Mouse (Mus musculus): ENCODE measurements around the gene Tacc3. TPM values are rescaled to one million over a fixed set of nuclear protein-coding genes. Genes with fewer than 3 reads are reported as not detected.

Gene Tacc3
- polyA plus RNA-seq, 1 experiment from 2014 or later, result 171 TPM

DNA sequence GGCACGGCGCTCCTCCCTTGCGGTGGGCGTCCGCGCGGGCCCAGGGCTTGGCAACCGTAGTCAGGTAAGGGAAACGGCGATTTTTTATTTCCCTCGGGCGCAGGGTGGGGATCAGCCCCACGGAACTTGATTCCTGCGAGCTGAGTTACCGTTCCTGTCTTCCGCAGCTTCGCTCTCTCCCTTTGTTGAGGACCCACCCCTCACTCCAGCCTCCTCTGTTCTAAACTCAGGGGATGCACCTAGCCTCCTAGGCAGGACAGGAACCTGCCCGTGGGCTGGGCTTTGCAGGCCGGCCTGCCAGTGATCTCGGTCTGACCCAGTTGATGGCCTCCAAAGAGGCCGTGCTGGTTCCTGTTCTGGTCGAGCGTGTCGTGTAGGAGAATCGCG lies 729 bp downstream of the Tacc3 start:
- peaks cover 15% of the 10 kb centered on the region for H3K36me3 ChIP-seq (ENCODE audit: control insufficient read depth, insufficient read depth, low read length)
- under 1% methylated on average over 26 of the region's 26 CpGs for WGBS (ENCODE audit: insufficient replicate concordance)

GRCm38 (mm10) chr5:33668223-33668622 lies 10.3 kb downstream of the Tacc3 start:
- H3K4me1 ChIP-seq (ENCODE audit: control insufficient read depth, insufficient read depth, low read length), result no peaks in the 10 kb centered on the region

More for the DNA sequence above, 729 bp downstream of the Tacc3 start:
- Histone ChIP-seq H3K4me1 (ENCODE audit: control insufficient read depth, insufficient read depth, low read length) (peaks cover 18% of the 10 kb centered on the region), H3K4me2 (peak overlapping the region; percentile 67), H3K4me3 (ENCODE audit: low read depth, low read length) (peak overlapping the region; percentile 54), H3K9me3 (replicated peaks; ENCODE audit: control insufficient read depth, low read length) (no peaks in the 10 kb centered on the region), H3K9ac (ENCODE audit: low read depth, low read length) (peak overlapping the region; percentile 75), H3K27ac (ENCODE audit: low read depth, low read length) (peak overlapping the region; percentile 95), H3K27me3 (ENCODE audit: control insufficient read depth, insufficient read depth, low read length) (no peaks in the 10 kb centered on the region)
- ATAC-seq (replicated peaks; ENCODE audit: insufficient number of reproducible peaks, low FRiP score, low TSS enrichment), result no peak; the same call in 1 of the 2 replicates

DNA sequence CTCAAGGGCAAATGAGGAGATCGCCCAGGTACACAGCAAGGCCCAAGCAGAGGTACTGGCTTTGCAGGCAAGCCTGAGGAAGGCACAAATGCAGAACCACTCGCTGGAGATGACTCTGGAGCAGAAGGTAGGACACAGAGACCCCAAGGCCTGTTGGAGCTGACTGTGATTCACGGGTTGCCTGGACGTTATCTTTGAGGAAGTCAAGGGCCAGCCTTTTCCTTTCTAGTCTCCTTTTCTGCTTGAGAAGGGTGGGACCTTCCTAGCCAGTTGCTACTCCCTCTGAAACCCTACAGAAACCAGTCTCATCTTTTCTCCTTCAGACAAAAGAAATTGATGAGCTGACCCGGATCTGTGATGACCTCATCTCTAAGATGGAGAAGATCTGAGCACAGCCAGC lies 13.7 kb downstream of the Tacc3 start:
- Histone ChIP-seq H3K9ac (ENCODE audit: low read depth, low read length) (no peak overlapping the region), H3K27ac (ENCODE audit: low read depth, low read length) (no peak overlapping the region)
- WGBS (ENCODE audit: insufficient replicate concordance), result 54% methylated on average over 5 of the region's 5 CpGs

More at GRCm38 (mm10) chr5:33668223-33668622, 10.3 kb downstream of the Tacc3 start:
- Histone ChIP-seq H3K9ac (ENCODE audit: low read depth, low read length) (no peak overlapping the region), H3K4me2 (no peak overlapping the region), H3K27ac (ENCODE audit: low read depth, low read length) (no peak overlapping the region), H3K4me3 (ENCODE audit: low read depth, low read length) (no peak overlapping the region), H3K27me3 (ENCODE audit: control insufficient read depth, insufficient read depth, low read length) (no peaks in the 10 kb centered on the region), H3K36me3 (ENCODE audit: control insufficient read depth, insufficient read depth, low read length) (peaks cover 30% of the 10 kb centered on the region), H3K9me3 (replicated peaks; ENCODE audit: control insufficient read depth, low read length) (no peaks in the 10 kb centered on the region)
- ATAC-seq (replicated peaks; ENCODE audit: insufficient number of reproducible peaks, low FRiP score, low TSS enrichment), result no peak

GRCm38 (mm10) chr5:33674439-33674838 lies 16.5 kb downstream of the Tacc3 start:
- peak overlapping the region; percentile 8; the same call in 1 of the 2 replicates for H3K9ac ChIP-seq (ENCODE audit: low read depth, low read length)
- WGBS (ENCODE audit: insufficient replicate concordance), result 74% methylated on average over 3 of the region's 3 CpGs
- H3K27ac ChIP-seq (ENCODE audit: low read depth, low read length), result no peak overlapping the region
- no peak for ATAC-seq (replicated peaks; ENCODE audit: insufficient number of reproducible peaks, low FRiP score, low TSS enrichment)
- peaks cover 13% of the 10 kb centered on the region for H3K36me3 ChIP-seq (ENCODE audit: control insufficient read depth, insufficient read depth, low read length)
- 0 out of 2 replicates have a peak, but pooled peaks cover 4% of the 10 kb centered on the region for H3K4me1 ChIP-seq (ENCODE audit: control insufficient read depth, insufficient read depth, low read length)
- H3K9me3 ChIP-seq (replicated peaks; ENCODE audit: control insufficient read depth, low read length), result no peaks in the 10 kb centered on the region
- no peaks in the 10 kb centered on the region for H3K27me3 ChIP-seq (ENCODE audit: control insufficient read depth, insufficient read depth, low read length)
- H3K4me2 ChIP-seq, result no peak overlapping the region
- H3K4me3 ChIP-seq (ENCODE audit: low read depth, low read length), result no peak overlapping the region

More for the DNA sequence above, 13.7 kb downstream of the Tacc3 start:
- Histone ChIP-seq H3K4me2 (no peak overlapping the region), H3K36me3 (ENCODE audit: control insufficient read depth, insufficient read depth, low read length) (peaks cover 27% of the 10 kb centered on the region), H3K4me3 (ENCODE audit: low read depth, low read length) (no peak overlapping the region), H3K4me1 (ENCODE audit: control insufficient read depth, insufficient read depth, low read length) (0 out of 2 replicates have a peak, but pooled peaks cover 4% of the 10 kb centered on the region), H3K9me3 (replicated peaks; ENCODE audit: control insufficient read depth, low read length) (no peaks in the 10 kb centered on the region), H3K27me3 (ENCODE audit: control insufficient read depth, insufficient read depth, low read length) (no peaks in the 10 kb centered on the region)
- no peak for ATAC-seq (replicated peaks; ENCODE audit: insufficient number of reproducible peaks, low FRiP score, low TSS enrichment)

DNA sequence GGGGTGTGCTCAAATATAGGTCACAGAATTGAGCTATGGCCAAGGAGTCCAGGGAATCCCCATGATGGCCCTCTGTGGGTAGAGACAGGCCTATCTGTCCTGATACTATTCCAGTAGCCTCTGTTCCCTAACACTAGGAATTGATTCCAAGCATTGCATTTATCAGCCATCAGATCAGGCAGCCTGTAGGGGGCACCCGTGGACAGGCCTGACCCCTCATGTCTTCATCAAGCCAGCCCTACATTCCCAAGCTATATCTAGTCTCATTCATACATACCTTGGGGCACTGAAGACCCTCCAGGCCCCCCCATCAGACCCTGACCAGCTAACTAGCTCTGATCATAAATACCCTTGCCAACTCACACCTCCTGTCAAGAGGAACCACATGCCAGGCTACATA lies 18.0 kb downstream of the Tacc3 start:
- ATAC-seq (replicated peaks; ENCODE audit: insufficient number of reproducible peaks, low FRiP score, low TSS enrichment), result no peak
- Histone ChIP-seq H3K9me3 (replicated peaks; ENCODE audit: control insufficient read depth, low read length) (no peaks in the 10 kb centered on the region), H3K9ac (ENCODE audit: low read depth, low read length) (no peak overlapping the region)

DNA sequence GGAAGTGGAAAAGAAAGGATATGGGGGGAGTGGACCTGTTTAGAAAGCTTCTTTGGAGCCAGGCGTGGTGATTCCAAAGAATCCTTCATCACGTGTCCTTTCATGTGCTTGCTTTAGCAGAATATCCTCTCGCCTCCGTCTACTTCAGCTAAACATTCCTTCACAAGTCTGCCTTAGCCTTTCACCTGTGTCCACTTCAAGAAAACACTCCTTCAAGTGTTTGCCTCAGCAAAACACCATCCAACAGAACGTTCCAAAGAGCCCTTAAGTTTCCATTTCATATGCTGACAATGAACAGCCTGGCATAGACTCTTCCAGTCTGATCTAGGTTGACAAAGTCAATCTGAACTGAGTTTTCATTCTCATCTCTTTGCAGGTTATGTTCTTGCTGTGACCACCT lies 20.3 kb downstream of the Tacc3 start:
- 81% methylated on average over 5 of the region's 5 CpGs for WGBS (ENCODE audit: insufficient replicate concordance)
- H3K9me3 ChIP-seq (replicated peaks; ENCODE audit: control insufficient read depth, low read length), result no peaks in the 10 kb centered on the region
- ATAC-seq (replicated peaks; ENCODE audit: insufficient number of reproducible peaks, low FRiP score, low TSS enrichment), result no peak
- H3K4me3 ChIP-seq (ENCODE audit: low read depth, low read length), result no peak overlapping the region
- H3K27me3 ChIP-seq (ENCODE audit: control insufficient read depth, insufficient read depth, low read length), result no peaks in the 10 kb centered on the region
- no peak overlapping the region for H3K4me2 ChIP-seq
- H3K27ac ChIP-seq (ENCODE audit: low read depth, low read length), result no peak overlapping the region
- H3K36me3 ChIP-seq (ENCODE audit: control insufficient read depth, insufficient read depth, low read length), result peaks cover under 1% of the 10 kb centered on the region
- 0 out of 2 replicates have a peak, but pooled peaks cover 13% of the 10 kb centered on the region for H3K4me1 ChIP-seq (ENCODE audit: control insufficient read depth, insufficient read depth, low read length)
- no peak overlapping the region for H3K9ac ChIP-seq (ENCODE audit: low read depth, low read length)

More for the DNA sequence above, 18.0 kb downstream of the Tacc3 start:
- Histone ChIP-seq H3K4me3 (ENCODE audit: low read depth, low read length) (no peak overlapping the region), H3K27me3 (ENCODE audit: control insufficient read depth, insufficient read depth, low read length) (no peaks in the 10 kb centered on the region), H3K27ac (ENCODE audit: low read depth, low read length) (no peak overlapping the region), H3K4me1 (ENCODE audit: control insufficient read depth, insufficient read depth, low read length) (0 out of 2 replicates have a peak, but pooled peaks cover 5% of the 10 kb centered on the region), H3K36me3 (ENCODE audit: control insufficient read depth, insufficient read depth, low read length) (peaks cover 5% of the 10 kb centered on the region), H3K4me2 (no peak overlapping the region)
- WGBS (ENCODE audit: insufficient replicate concordance), result 3% methylated on average over 1 of the region's 1 CpGs

DNA sequence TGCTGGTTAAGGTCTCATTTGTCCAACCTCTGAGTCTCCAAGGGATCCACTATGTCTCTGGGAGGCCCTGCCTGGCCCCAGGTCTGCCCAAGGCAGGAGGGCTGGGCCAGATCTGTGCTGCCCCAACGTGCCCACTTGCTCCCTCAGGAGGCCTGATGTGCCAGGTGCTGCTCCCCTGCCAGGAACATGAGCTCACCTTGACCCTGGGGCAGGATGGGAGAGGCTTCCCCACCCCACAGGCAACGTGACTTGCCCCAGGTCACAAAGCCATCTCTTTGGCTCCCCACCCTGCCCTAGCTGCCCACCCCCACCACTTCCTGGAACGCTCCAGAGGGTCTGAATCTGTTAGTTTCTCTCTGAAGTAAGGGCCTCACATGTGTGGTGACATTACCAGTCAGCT lies 23.1 kb downstream of the Tacc3 start:
- no peaks in the 10 kb centered on the region for H3K27me3 ChIP-seq (ENCODE audit: control insufficient read depth, insufficient read depth, low read length)
- 46% methylated on average over 3 of the region's 3 CpGs for WGBS (ENCODE audit: insufficient replicate concordance)
- no peak overlapping the region for H3K4me2 ChIP-seq
- H3K36me3 ChIP-seq (ENCODE audit: control insufficient read depth, insufficient read depth, low read length), result no peaks in the 10 kb centered on the region
- H3K9ac ChIP-seq (ENCODE audit: low read depth, low read length), result no peak overlapping the region
- no peaks in the 10 kb centered on the region for H3K9me3 ChIP-seq (replicated peaks; ENCODE audit: control insufficient read depth, low read length)
- ATAC-seq (replicated peaks; ENCODE audit: insufficient number of reproducible peaks, low FRiP score, low TSS enrichment), result no peak
- no peak overlapping the region for H3K27ac ChIP-seq (ENCODE audit: low read depth, low read length)
- no peak overlapping the region for H3K4me3 ChIP-seq (ENCODE audit: low read depth, low read length)
- H3K4me1 ChIP-seq (ENCODE audit: control insufficient read depth, insufficient read depth, low read length), result 0 out of 2 replicates have a peak, but pooled peaks cover 9% of the 10 kb centered on the region

DNA sequence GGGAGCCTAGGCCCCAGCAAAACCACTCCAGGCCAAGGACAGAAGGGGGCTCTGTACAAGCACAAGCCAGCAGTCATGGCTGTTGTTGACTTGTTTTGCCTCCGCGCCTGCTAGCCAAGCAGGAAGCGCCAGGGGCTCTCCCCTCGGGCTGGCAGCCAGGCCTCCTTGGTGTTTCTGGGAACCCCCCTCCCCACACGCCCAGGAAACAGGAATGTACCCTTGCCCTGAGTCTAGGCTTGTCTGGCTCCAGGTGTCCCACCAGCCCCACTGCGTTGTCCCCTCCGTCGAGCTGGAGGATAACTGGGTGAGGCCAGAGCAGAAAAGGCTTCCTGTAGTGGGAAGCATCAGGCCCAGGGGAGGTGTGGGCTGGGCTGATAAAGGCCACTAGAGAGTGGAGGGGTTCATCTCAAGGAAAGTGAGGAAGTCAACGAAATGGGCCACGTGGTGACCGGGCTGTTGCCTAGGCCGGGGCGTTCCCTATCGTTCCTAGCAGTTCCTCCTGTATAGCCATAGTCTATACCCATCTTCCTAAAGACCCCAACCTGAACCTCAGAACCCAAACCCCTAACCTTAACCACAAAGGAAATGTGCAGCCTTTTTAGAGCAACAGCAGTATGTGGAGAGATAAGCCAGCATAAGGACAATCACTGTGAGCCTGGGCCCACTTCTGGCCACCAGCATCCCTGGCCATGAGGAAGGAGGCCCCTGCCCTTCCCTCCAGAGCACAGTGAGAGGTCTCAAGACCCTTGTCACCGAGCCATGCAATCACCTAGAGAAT lies 23.9 kb downstream of the Tacc3 start:
- H3K4me2 ChIP-seq, result no peak overlapping the region
- 58% methylated on average over 15 of the region's 15 CpGs for whole genome bisulfite sequencing (ENCODE audit: insufficient replicate concordance)
- no peak overlapping the region for H3K9ac ChIP-seq (ENCODE audit: low read depth, low read length)
- no peaks in the 10 kb centered on the region for H3K9me3 ChIP-seq (replicated peaks; ENCODE audit: control insufficient read depth, low read length)
- H3K27ac ChIP-seq (ENCODE audit: low read depth, low read length), result no peak overlapping the region
- no peak overlapping the region for H3K4me3 ChIP-seq (ENCODE audit: low read depth, low read length)
- H3K27me3 ChIP-seq (ENCODE audit: control insufficient read depth, insufficient read depth, low read length), result no peaks in the 10 kb centered on the region
- ATAC-seq (replicated peaks; ENCODE audit: insufficient number of reproducible peaks, low FRiP score, low TSS enrichment), result no peak
- peaks cover 12% of the 10 kb centered on the region; the same call in 1 of the 2 replicates for H3K4me1 ChIP-seq (ENCODE audit: control insufficient read depth, insufficient read depth, low read length)
- no peaks in the 10 kb centered on the region for H3K36me3 ChIP-seq (ENCODE audit: control insufficient read depth, insufficient read depth, low read length)

DNA sequence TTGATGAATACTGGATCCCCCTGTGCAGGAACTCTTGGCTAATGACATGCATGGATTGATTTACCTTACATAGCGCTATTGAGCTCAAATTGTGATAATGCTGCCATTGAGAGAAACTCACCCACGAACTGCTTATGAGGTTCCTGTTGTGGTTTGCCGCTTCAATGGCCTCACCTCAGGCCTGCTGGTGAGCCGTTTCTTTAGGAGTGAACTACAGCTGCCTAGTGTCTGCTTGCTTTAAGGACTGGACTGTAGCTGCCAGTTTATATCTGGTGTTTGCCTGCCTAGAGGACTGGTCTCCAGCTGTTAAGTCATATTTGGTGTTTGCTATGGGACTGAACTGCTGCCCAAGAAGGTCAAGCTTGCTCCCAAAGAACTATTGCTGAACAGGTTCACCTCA lies 25.0 kb downstream of the Tacc3 start:
- H3K9ac ChIP-seq (ENCODE audit: low read depth, low read length), result no peak overlapping the region
- no peak overlapping the region for H3K4me3 ChIP-seq (ENCODE audit: low read depth, low read length)
- ATAC-seq (replicated peaks; ENCODE audit: insufficient number of reproducible peaks, low FRiP score, low TSS enrichment), result no peak
- peaks cover 12% of the 10 kb centered on the region for H3K4me1 ChIP-seq (ENCODE audit: control insufficient read depth, insufficient read depth, low read length)
- WGBS (ENCODE audit: insufficient replicate concordance), result 88% methylated on average over 4 of the region's 4 CpGs
- no peak overlapping the region for H3K27ac ChIP-seq (ENCODE audit: low read depth, low read length)
- H3K36me3 ChIP-seq (ENCODE audit: control insufficient read depth, insufficient read depth, low read length), result no peaks in the 10 kb centered on the region
- no peaks in the 10 kb centered on the region for H3K9me3 ChIP-seq (replicated peaks; ENCODE audit: control insufficient read depth, low read length)
- H3K4me2 ChIP-seq, result no peak overlapping the region
- no peaks in the 10 kb centered on the region for H3K27me3 ChIP-seq (ENCODE audit: control insufficient read depth, insufficient read depth, low read length)

Measured in heart, embryonic 11.5 days (tissue).